Mouse (Mus musculus): Measurements from ENCODE around the gene Kars. TPM values are rescaled to one million over a fixed set of nuclear protein-coding genes. Genes with fewer than 3 reads are reported as not detected.
A peak's percentile ranks its signal among the peaks of the same experiment; 100 is the strongest.

Kars gene
- total and polyA plus RNA-seq, 3 experiments, result 295 to 642 (median 355) TPM

GRCm38 (mm10) chr8:111992013-111992702 is 19.0 kb downstream of the Kars start, which contains the start of gene Adat1:
Gene Adat1 (minus strand): TSS chr8:111992302.
- H3K4me3 ChIP-seq (ENCODE audit: control insufficient read depth in 1 of 2, insufficient read depth in 1 of 2, low read depth in 2 of 2, low read length in 2 of 2), result peak within 1 kb of the TSS; percentile 76 to 82
- H3K27me3 ChIP-seq (ENCODE audit: control insufficient read depth in 1 of 2, insufficient read depth in 2 of 2, low read length in 2 of 2), result no peaks in the 10 kb centered on the region
- H3K4me1 ChIP-seq (ENCODE audit: control insufficient read depth in 1 of 2, insufficient read depth in 2 of 2, low read length in 2 of 2), result 0 out of 4 replicates have a peak, but pooled peaks cover 2 to 4% of the 10 kb centered on the region in 2 experiments
- H3K79me2 ChIP-seq (ENCODE audit: control insufficient read depth, insufficient read depth, low read length, poor library complexity), result peaks cover 8% of the 10 kb centered on the region
- peaks cover 5% of the 10 kb centered on the region in 2 experiments for H3K36me3 ChIP-seq (ENCODE audit: control insufficient read depth in 1 of 2, insufficient read depth in 2 of 2, low read length in 2 of 2)
- no peaks in the 10 kb centered on the region for H3K9me3 ChIP-seq (replicated peaks; ENCODE audit: insufficient read depth, low read length)
- peak within 1 kb of the TSS; percentile 17 for H3K27ac ChIP-seq (ENCODE audit: control insufficient read depth, low read depth, low read length)
- peak within 1 kb of the TSS; percentile 83 for H3K9ac ChIP-seq (ENCODE audit: control insufficient read depth, low read depth, low read length, poor library complexity, severe bottlenecking)
- DNase-seq (ENCODE audit: low read depth, low spot score), result peak; percentile 93
- TF ChIP-seq MAFK (IDR thresholded peaks at IDR 0.05; ENCODE audit: borderline replicate concordance, low read depth, low read length) (no peak), ZKSCAN1 (IDR thresholded peaks at IDR 0.05; ENCODE audit: low read depth, low read length) (no peak), NELFE (IDR thresholded peaks at IDR 0.05; ENCODE audit: low read depth, low read length) (peak; percentile 84), EP300 (IDR thresholded peaks at IDR 0.05; ENCODE audit: low read depth in 1 of 2, low read length in 2 of 2) (no peak), KAT2A (conservative IDR thresholded peaks at IDR 0.05; ENCODE audit: low read depth, low read length) (peak; percentile 89), E2F4 (IDR thresholded peaks at IDR 0.05; ENCODE audit: borderline replicate concordance, low read depth, low read length) (no peak), POLR2A (IDR thresholded peaks at IDR 0.05; ENCODE audit: control insufficient read depth in 1 of 2, insufficient read depth in 1 of 2, low read depth in 1 of 2, low read length in 2 of 2, poor library complexity in 1 of 2) (peak; percentile 84 to 90), UBTF (IDR thresholded peaks at IDR 0.05; ENCODE audit: borderline replicate concordance, insufficient read depth, low read depth, low read length) (no peak), MYB (IDR thresholded peaks at IDR 0.05; ENCODE audit: low read depth, low read length) (no peak), MAX (IDR thresholded peaks at IDR 0.05; ENCODE audit: low read length) (peak; percentile 93), CHD2 (IDR thresholded peaks at IDR 0.05; ENCODE audit: low read length) (no peak), SIN3A (IDR thresholded peaks at IDR 0.05; ENCODE audit: low read length) (peak; percentile 93), JUND (IDR thresholded peaks at IDR 0.05; ENCODE audit: low read depth, low read length) (no peak), ETS1 (IDR thresholded peaks at IDR 0.05; ENCODE audit: low read depth, low read length) (no peak), TBP (IDR thresholded peaks at IDR 0.05; ENCODE audit: low read depth, low read length) (peak; percentile 84), GABPA (IDR thresholded peaks at IDR 0.05; ENCODE audit: low read depth, low read length) (no peak), USF1 (IDR thresholded peaks at IDR 0.05; ENCODE audit: low read depth, low read length) (no peak), MEF2A (IDR thresholded peaks at IDR 0.05; ENCODE audit: extremely low read depth, insufficient replicate concordance, low read depth, low read length, poor library complexity, severe bottlenecking) (no peak), SMC3 (IDR thresholded peaks at IDR 0.05; ENCODE audit: low read depth, low read length) (no peak), BHLHE40 (IDR thresholded peaks at IDR 0.05; ENCODE audit: borderline replicate concordance, low read depth, low read length) (no peak), NRF1 (IDR thresholded peaks at IDR 0.05; ENCODE audit: insufficient read depth, low read depth, low read length, poor library complexity, severe bottlenecking) (0 out of 2 replicates have a peak, but pooled peaks have one; percentile 42), GATA1 (IDR thresholded peaks at IDR 0.05; ENCODE audit: low read depth, low read length) (no peak), ZMIZ1 (IDR thresholded peaks at IDR 0.05; ENCODE audit: low read depth, low read length) (no peak), MAZ (IDR thresholded peaks at IDR 0.05; ENCODE audit: low read depth, low read length) (no peak; the same call in 1 of the 2 replicates), POLR2AphosphoS5 (IDR thresholded peaks at IDR 0.05; ENCODE audit: borderline replicate concordance, low read depth, low read length) (no peak), POLR2AphosphoS2 (IDR thresholded peaks at IDR 0.05; ENCODE audit: low read length) (peak; percentile 92), ZNF384 (IDR thresholded peaks at IDR 0.05; ENCODE audit: low read depth, low read length) (peak; percentile 79), RCOR1 (IDR thresholded peaks at IDR 0.05; ENCODE audit: low read depth, low read length) (no peak), TCF12 (IDR thresholded peaks at IDR 0.05; ENCODE audit: low read depth, low read length) (peak; percentile 67; the same call in 1 of the 2 replicates), CTCF (IDR thresholded peaks at IDR 0.05 in 2 of 3, conservative IDR thresholded peaks at IDR 0.05 in 1 of 3; ENCODE audit: control insufficient read depth in 1 of 3, insufficient read depth in 1 of 3, low read depth in 2 of 3, low read length in 3 of 3, poor library complexity in 1 of 3, severe bottlenecking in 1 of 3) (no peak), RAD21 (IDR thresholded peaks at IDR 0.05; ENCODE audit: low read depth, low read length) (no peak), USF2 (IDR thresholded peaks at IDR 0.05; ENCODE audit: borderline replicate concordance in 1 of 2, insufficient read depth in 1 of 2, low read depth in 1 of 2, low read length in 2 of 2) (no peak), TAL1 (IDR thresholded peaks at IDR 0.05; ENCODE audit: low read length) (no peak), ZC3H11A (IDR thresholded peaks at IDR 0.05; ENCODE audit: low read depth, low read length) (no peak), ELF1 (IDR thresholded peaks at IDR 0.05; ENCODE audit: low read depth, low read length) (peak; percentile 77), MXI1 (IDR thresholded peaks at IDR 0.05; ENCODE audit: low read depth, low read length) (peak; percentile 99)
